Mouse (Mus musculus) embryonic facial prominence, embryonic 12.5 days (tissue): ENCODE results near the gene Nat8. TPM values are rescaled to one million over a fixed set of nuclear protein-coding genes. Genes with fewer than 3 reads are reported as not detected.
"Not testable (repeated sequence)": the region's sequence is repeated elsewhere in the genome, so short reads cannot be mapped to it uniquely, and the experiment has no call there.

Source experiments
- ATAC-seq: fragments of 200-750 bp; cut with Nextera tagmentation; 2 replicates; pipeline ENCODE4 v1.8.0; 2017; ENCODE audit not compliant: insufficient number of reproducible peaks, insufficient read depth, low FRiP score, low TSS enrichment
- H3K27ac ChIP-seq: fragments of 300-500 bp; sonication (generic); 2 replicates; pipeline ENCODE4 v1.5.1; 2016; ENCODE audit warnings: mild to moderate bottlenecking
- H3K27me3 ChIP-seq: fragments of 300-500 bp; sonication (generic); 2 replicates; pipeline ENCODE4 v1.6.1; 2016; ENCODE audit warnings: mild to moderate bottlenecking, moderate library complexity
- H3K36me3 ChIP-seq: fragments of 300-500 bp; sonication (generic); 2 replicates; pipeline ENCODE4 v1.6.1; 2016; ENCODE audit warnings: mild to moderate bottlenecking
- H3K4me1 ChIP-seq: fragments of 300-500 bp; sonication (generic); 2 replicates; pipeline ENCODE4 v1.6.1; 2016
- H3K4me2 ChIP-seq: fragments of 300-500 bp; sonication (generic); replicated peaks from 2 replicates; pipeline ENCODE4 v1.6.1; 2016; ENCODE audit warnings: mild to moderate bottlenecking, moderate library complexity
- H3K4me3 ChIP-seq: fragments of 300-500 bp; sonication (generic); 2 replicates; pipeline ENCODE4 v1.5.1; 2016; ENCODE audit warnings: mild to moderate bottlenecking
- H3K9ac ChIP-seq: fragments of 300-500 bp; sonication (generic); 2 replicates; pipeline ENCODE4 v1.6.1; 2016; ENCODE audit warnings: mild to moderate bottlenecking, moderate library complexity
- H3K9me3 ChIP-seq: fragments of 300-500 bp; sonication (generic); 2 replicates; pipeline ENCODE4 v1.6.1; 2016; ENCODE audit warnings: mild to moderate bottlenecking, moderate library complexity
- WGBS: fragments of 180-500 bp; shearing (Covaris S2); methylation state at CpG from one replicate; pipeline ENCODE4 v1.1.7; 2016; 5-methylcytosine and 5-hydroxymethylcytosine counted together
- polyA plus RNA-seq: library from polyadenylated mRNA; unstranded; fragments of >200 nt; fragmentation: Nextera tagmentation; extraction: Ambion mirVana; gene quantifications from 2 replicates; pipeline ENCODE4 v1.2.1, GENCODE M21; 2016

Nat8 gene
- polyA plus RNA-seq, 1 experiment from 2014 or later: not detected

GRCm38 (mm10) chr6:85834504-85835100, 2.7 kb upstream of the Nat8 start:
- not testable (repeated sequence) for H3K27me3 ChIP-seq, H3K36me3 ChIP-seq, H3K9ac ChIP-seq, H3K9me3 ChIP-seq, H3K4me2 ChIP-seq, H3K4me1 ChIP-seq, H3K27ac ChIP-seq, H3K4me3 ChIP-seq, ATAC-seq

- 50% methylated on average over 1 of the region's 1 CpGs for WGBS
- Histone ChIP-seq H3K9me3 (no peaks in the 10 kb centered on the region), H3K27ac (no peak overlapping the region), H3K27me3 (no peaks in the 10 kb centered on the region), H3K9ac (no peak overlapping the region), H3K4me2 (no peak overlapping the region), H3K4me1 (no peaks in the 10 kb centered on the region), H3K36me3 (no peaks in the 10 kb centered on the region), H3K4me3 (no peak overlapping the region)
- no peak for ATAC-seq
These were observed 2.4 kb downstream of the Nat8 start for GRCm38 (mm10) chr6:85829462-85829861.

GRCm38 (mm10) chr6:85825886-85826285, 6.0 kb downstream of the Nat8 start:
- no peaks in the 10 kb centered on the region for H3K36me3 ChIP-seq
- no peaks in the 10 kb centered on the region for H3K4me1 ChIP-seq
- no peak for ATAC-seq
- no peaks in the 10 kb centered on the region for H3K27me3 ChIP-seq
- H3K4me2 ChIP-seq: no peak overlapping the region
- 91% methylated on average over 2 of the region's 2 CpGs for WGBS
- no peaks in the 10 kb centered on the region for H3K9me3 ChIP-seq
- no peak overlapping the region for H3K27ac ChIP-seq
- no peak overlapping the region for H3K9ac ChIP-seq
- H3K4me3 ChIP-seq: no peak overlapping the region

- WGBS: 91% methylated on average over 1 of the region's 1 CpGs
These were observed 8.3 kb downstream of the Nat8 start for GRCm38 (mm10) chr6:85823382-85824090.

GRCm38 (mm10) chr6:85822286-85822685, 9.6 kb downstream of the Nat8 start:
- no peaks in the 10 kb centered on the region for H3K9me3 ChIP-seq
- H3K27ac ChIP-seq: no peak overlapping the region
- no peaks in the 10 kb centered on the region for H3K27me3 ChIP-seq
- 79% methylated on average over 4 of the region's 4 CpGs for WGBS
- no peak for ATAC-seq
- no peaks in the 10 kb centered on the region for H3K36me3 ChIP-seq
- H3K4me2 ChIP-seq: no peak overlapping the region
- no peak overlapping the region for H3K9ac ChIP-seq
- no peak overlapping the region for H3K4me3 ChIP-seq
- H3K4me1 ChIP-seq: no peaks in the 10 kb centered on the region

More at GRCm38 (mm10) chr6:85823382-85824090, 8.3 kb downstream of the Nat8 start:
- ATAC-seq: no peak
- no peaks in the 10 kb centered on the region for H3K27me3 ChIP-seq
- no peak overlapping the region for H3K9ac ChIP-seq
- H3K4me3 ChIP-seq: no peak overlapping the region
- no peaks in the 10 kb centered on the region for H3K36me3 ChIP-seq
- H3K27ac ChIP-seq: no peak overlapping the region
- H3K4me1 ChIP-seq: no peaks in the 10 kb centered on the region
- H3K9me3 ChIP-seq: no peaks in the 10 kb centered on the region
- no peak overlapping the region for H3K4me2 ChIP-seq

GRCm38 (mm10) chr6:85820837-85821236, 11.0 kb downstream of the Nat8 start, which contains the start of the genes Nat8f6 and Nat8f5:
Gene Nat8f6 (minus strand): TSS chr6:85820954.
Gene Nat8f5 (minus strand): TSS chr6:85820972.
- Histone ChIP-seq H3K27ac (no peak within 1 kb of the TSS), H3K4me2 (no peak within 1 kb of the TSS), H3K27me3 (no peaks in the 10 kb centered on the region), H3K9me3 (no peaks in the 10 kb centered on the region), H3K4me3 (no peak within 1 kb of the TSS), H3K4me1 (no peaks in the 10 kb centered on the region), H3K9ac (no peak within 1 kb of the TSS), H3K36me3 (no peaks in the 10 kb centered on the region)
- WGBS: 78% methylated on average over 5 of the region's 5 CpGs
- no peak for ATAC-seq

GRCm38 (mm10) chr6:85818338-85818737, 13.5 kb downstream of the Nat8 start:
- H3K27me3 ChIP-seq: no peaks in the 10 kb centered on the region
- no peak overlapping the region for H3K4me2 ChIP-seq
- H3K36me3 ChIP-seq: no peaks in the 10 kb centered on the region
- WGBS: 53% methylated on average over 1 of the region's 1 CpGs
- no peak overlapping the region for H3K27ac ChIP-seq
- H3K9ac ChIP-seq: no peak overlapping the region
- no peak for ATAC-seq
- no peak overlapping the region for H3K4me3 ChIP-seq
- no peaks in the 10 kb centered on the region for H3K4me1 ChIP-seq
- H3K9me3 ChIP-seq: no peaks in the 10 kb centered on the region

GRCm38 (mm10) chr6:85813339-85813738, 18.5 kb downstream of the Nat8 start:
- Histone ChIP-seq H3K4me2 (no peak overlapping the region), H3K4me3 (no peak overlapping the region), H3K27ac (no peak overlapping the region), H3K9ac (no peak overlapping the region), H3K4me1 (no peaks in the 10 kb centered on the region), H3K27me3 (no peaks in the 10 kb centered on the region), H3K9me3 (no peaks in the 10 kb centered on the region), H3K36me3 (no peaks in the 10 kb centered on the region)
- no peak for ATAC-seq
- 82% methylated on average over 2 of the region's 2 CpGs for WGBS

GRCm38 (mm10) chr6:85810942-85811537, 20.8 kb downstream of the Nat8 start:
- not testable (repeated sequence) for H3K4me2 ChIP-seq, H3K4me1 ChIP-seq, ATAC-seq, H3K36me3 ChIP-seq, H3K27ac ChIP-seq, H3K9me3 ChIP-seq, H3K27me3 ChIP-seq, H3K9ac ChIP-seq, H3K4me3 ChIP-seq
- WGBS: 54% methylated on average over 3 of the region's 3 CpGs

- H3K4me2 ChIP-seq, H3K4me1 ChIP-seq, ATAC-seq, H3K9me3 ChIP-seq, H3K36me3 ChIP-seq, H3K9ac ChIP-seq, H3K4me3 ChIP-seq, H3K27me3 ChIP-seq, H3K27ac ChIP-seq: not testable (repeated sequence)
- 73% methylated on average over 3 of the region's 3 CpGs for WGBS
These were observed 21.4 kb downstream of the Nat8 start for GRCm38 (mm10) chr6:85810514-85810913.

GRCm38 (mm10) chr6:85809784-85810183, 22.1 kb downstream of the Nat8 start:
- WGBS: 71% methylated on average over 3 of the region's 3 CpGs
- not testable (repeated sequence) for H3K27ac ChIP-seq, H3K9me3 ChIP-seq, H3K4me3 ChIP-seq, H3K4me2 ChIP-seq, H3K27me3 ChIP-seq, ATAC-seq, H3K9ac ChIP-seq, H3K4me1 ChIP-seq, H3K36me3 ChIP-seq

GRCm38 (mm10) chr6:85803180-85803579, 28.7 kb downstream of the Nat8 start:
- not testable (repeated sequence) for H3K27ac ChIP-seq, ATAC-seq
- WGBS: 81% methylated on average over 5 of the region's 5 CpGs

More at GRCm38 (mm10) chr6:85803180-85803579, 28.7 kb downstream of the Nat8 start:
- H3K9me3 ChIP-seq, H3K4me3 ChIP-seq, H3K27me3 ChIP-seq, H3K9ac ChIP-seq, H3K36me3 ChIP-seq, H3K4me2 ChIP-seq, H3K4me1 ChIP-seq: not testable (repeated sequence)
